Mouse (Mus musculus): ENCODE data around the gene Fuom.
"Not testable (repeated sequence)": the region's sequence is repeated elsewhere in the genome, so short reads cannot be mapped to it uniquely, and the experiment has no call there.

The Fuom gene

GRCm38 (mm10) chr7:140101993-140102860 is at the start of gene Fuom:
Gene Fuom (minus strand): TSS chr7:140102441.
- peak; percentile 84 to 85 for DNase-seq

DNA sequence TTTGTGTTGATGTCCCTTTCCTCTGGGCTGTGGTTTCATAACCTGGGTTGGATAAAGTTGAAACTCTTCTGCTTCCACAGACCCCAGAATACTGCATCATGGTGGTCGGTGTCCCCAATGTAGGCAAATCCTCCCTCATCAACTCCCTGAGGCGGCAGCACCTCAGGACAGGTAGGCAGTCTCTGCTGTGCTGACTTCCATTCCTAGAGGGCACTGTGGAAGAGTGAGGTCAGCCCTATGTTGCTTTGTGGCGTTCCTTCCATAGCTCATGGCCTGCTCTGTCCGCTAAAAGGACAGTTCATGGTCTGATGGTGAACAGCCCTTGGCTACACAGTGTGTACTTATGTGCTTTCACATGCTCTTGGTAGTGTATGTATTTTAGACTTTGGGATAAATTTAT is 42.3 kb upstream of the Fuom start:
- no peak for DNase-seq

DNA sequence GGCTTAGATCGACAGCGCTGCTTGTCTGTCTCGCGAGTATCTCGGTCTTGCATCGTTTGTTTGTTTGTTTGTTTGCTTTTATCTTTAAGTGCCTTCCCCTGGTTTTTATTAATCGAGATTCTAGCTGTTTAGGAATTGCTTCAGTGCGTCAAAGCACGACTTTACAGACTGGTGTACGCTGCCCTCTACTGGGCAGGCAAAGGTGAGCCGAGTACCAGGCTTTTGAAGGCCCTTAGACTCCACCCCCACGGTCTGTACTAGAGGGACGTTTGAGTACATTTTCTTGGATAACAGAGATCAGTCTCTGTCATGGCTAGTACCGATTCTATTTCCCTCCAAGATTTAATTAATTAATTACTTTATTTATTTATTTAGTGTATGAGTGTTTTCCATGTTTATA is 39.1 kb upstream of the Fuom start:
- peak; percentile 78 to 81 for DNase-seq

DNA sequence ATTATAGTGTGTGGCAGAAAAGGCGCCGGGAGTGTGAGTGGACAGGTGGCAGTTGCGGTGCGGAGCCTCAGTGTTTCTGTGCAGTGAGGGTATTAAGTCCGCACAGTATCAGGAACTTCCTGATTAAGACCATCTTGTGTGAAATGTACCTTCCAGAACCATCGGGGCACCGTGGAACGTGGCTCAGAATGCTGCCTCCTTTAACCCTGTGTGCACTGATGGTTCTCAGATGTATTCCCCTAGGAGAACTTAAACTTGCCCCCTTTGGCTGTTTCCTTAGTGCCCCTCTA is 35.7 kb upstream of the Fuom start:
- no peak for DNase-seq

DNA sequence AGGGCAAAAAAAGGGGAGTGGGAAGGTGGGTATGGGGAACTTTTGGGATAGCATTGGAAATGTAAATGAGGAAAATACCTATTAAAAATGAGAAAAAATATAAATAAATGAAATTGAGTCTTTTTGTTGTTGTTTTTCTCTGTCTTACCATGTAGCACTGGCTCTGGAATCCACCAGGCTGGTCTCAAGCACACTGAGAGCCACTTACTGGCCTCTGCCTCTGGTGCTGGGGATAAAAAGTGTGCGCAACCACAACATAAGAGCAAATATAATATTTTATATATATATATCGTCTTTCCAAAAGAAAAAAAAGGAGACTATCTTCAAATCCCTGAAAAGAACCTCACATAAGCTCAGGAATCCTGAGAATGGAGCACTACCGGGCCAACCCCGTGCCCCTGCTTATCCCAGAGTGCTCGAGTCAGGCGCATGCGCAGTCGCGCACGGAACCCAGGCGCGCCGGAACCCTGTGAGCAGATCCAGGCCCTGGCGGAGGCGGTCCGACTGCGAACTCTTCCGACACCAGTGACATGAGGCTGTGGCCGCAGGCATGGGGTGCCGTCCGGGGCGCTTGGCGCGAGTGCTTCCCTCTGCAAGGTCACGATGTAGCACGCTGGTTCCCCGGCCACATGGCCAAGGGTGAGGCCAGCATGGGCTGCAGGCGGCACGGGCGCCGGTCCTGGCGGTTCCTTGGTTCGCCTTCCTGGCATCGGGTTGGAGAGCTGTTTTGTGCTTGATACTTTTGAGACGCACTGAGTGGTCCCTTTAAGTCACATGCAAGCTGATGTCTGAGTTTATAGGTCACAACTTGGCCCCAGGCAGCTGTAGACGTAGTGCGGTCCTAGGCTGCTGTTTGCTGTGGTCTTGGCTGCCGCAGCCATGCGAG is 35.1 kb upstream of the Fuom start, which contains the start of gene Mtg1:
Gene Mtg1, plus strand, starts transcription at position 430 of the 886 bp plus-strand sequence.
- peak; percentile 96 to 98 for DNase-seq

DNA sequence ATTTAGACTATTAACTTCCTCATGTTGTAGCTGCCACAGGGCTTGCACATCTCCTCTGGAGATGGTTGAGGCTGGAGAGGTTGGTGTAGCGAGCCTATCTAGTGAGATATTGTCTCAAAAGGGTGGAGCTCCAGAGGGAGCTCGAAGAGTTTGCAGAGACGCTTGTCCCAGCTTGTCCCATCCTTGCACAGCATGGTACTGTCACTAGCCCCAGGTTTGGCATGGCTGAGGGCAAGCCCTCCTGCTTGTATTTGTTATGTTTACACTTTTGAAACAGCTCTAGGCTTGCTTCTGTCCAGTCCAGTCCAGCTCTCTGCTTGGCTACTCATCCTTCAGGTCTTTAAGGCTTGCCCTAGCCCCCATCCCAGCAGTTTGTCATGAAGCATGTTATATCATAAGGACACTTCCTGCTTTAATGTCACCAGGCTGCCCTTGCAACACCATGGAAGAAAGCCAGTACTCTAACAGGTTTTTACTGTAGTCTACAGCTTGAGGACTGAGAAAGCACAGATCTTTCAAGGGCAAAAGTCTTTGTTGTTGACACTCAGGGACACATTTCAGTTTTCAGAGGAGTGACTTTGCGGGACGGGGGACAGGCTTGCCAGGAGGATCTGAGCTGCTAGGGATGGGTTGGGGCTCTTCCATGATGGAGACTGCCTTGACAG is 33.0 kb upstream of the Fuom start:
- no peak for DNase-seq

GRCm38 (mm10) chr7:140134033-140134432 is 31.8 kb upstream of the Fuom start:
- not testable (repeated sequence) for DNase-seq

- DNase-seq: not testable (repeated sequence)
Observed at GRCm38 (mm10) chr7:140132184-140132583, 29.9 kb upstream of the Fuom start.

- DNase-seq: no peak
Observed at GRCm38 (mm10) chr7:140127911-140128310, 25.7 kb upstream of the Fuom start.

- no peak for DNase-seq
Observed at GRCm38 (mm10) chr7:140126934-140127333, 24.7 kb upstream of the Fuom start.

GRCm38 (mm10) chr7:140126022-140126350 is 23.7 kb upstream of the Fuom start:
- no peak for DNase-seq

- peak; percentile 92 to 95 for DNase-seq
Observed at GRCm38 (mm10) chr7:140125278-140126021, 23.2 kb upstream of the Fuom start.

- no peak for DNase-seq
Observed at GRCm38 (mm10) chr7:140124382-140124781, 22.1 kb upstream of the Fuom start.

DNA sequence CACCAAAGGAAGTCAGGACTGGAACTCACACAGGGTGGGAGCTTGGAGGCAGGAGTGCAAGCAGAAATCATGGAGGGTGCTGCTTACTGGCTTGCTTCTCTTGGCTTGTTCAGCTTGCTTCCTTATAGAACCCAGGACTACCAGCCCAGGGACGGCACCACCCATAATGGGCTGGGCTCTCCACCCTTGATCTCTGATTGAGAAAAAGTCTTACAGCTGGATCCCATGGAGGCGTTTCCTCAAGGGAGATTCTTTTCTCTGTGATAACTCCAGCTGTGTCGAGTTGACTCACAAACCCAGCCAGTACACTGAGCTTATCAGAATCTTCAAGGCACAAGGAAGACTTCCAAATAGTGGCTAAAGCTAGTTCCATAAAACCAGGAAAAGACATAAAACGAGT is 20.5 kb upstream of the Fuom start:
- no peak for DNase-seq

DNA sequence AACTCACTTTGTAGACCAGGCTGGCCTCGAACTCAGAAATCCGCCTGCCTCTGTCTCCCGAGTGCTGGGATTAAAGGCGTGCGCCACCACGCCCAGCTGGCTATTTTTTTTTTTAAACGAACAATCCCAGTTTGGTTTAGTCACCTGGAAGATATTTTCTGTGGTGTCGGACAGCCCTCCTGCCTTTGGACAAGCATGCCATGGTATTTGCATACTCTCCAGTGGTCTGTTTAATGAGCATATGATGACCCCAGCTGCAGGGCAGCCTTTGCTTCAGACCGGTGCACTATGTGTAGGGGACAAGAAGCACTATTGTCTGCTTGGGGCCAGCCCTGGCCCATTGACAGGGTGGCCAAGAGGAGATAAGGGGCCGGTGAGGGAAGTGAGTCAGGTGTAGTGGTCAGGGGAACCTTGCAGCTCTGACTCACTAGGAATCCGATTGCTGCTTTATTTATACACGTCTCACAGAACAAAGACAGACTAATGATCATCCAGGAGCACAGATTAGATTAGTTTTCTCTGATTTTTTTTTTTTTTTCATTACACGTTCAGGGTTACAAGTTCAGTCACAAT is 19.2 kb upstream of the Fuom start:
- no peak for DNase-seq

GRCm38 (mm10) chr7:140120484-140120883 is 18.2 kb upstream of the Fuom start:
- DNase-seq: no peak

DNA sequence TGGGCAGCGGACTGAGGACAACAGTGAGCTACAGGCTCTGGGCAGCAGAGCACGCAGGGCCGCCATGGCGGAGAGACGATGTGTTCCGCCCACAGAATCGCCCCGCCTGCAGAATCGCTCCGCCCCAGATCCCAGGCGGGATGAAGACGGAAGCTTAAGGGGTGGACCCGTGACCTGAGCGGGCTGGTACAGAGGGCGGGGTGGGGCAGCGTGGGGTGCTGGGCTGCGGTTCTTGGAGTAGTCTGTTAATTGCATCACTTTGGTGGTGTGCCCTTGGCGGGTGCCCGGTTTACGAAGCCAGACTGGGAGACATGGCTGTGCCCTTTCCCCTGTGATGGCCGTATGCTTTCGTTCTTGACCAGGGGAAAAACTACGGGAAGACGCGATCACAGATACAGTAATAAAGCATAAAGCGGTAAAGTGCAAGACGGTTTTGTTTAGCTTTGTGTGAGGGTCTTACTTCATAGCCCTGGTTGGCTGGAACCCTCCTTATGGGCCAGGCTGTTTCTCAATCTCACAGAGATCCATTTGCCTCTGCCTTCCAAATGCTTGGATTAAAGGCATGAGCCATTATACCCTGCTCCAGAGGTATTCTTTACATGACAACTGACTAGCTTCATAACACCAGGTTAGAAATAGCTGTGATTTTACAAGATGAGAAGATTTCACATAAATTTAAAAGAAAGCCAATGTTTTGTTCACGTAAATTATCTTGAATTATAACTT is 14.3 kb upstream of the Fuom start, which contains the start of gene Echs1:
Gene Echs1, minus strand, starts transcription at position 148 of the 726 bp plus-strand sequence.
- DNase-seq: peak; percentile 90 to 92

GRCm38 (mm10) chr7:140115583-140116328 is 13.5 kb upstream of the Fuom start, which contains the start of gene Paox:
Gene Paox (plus strand): TSS chr7:140115799.
- DNase-seq: peak in 1 of 2 experiments; percentile 9

DNA sequence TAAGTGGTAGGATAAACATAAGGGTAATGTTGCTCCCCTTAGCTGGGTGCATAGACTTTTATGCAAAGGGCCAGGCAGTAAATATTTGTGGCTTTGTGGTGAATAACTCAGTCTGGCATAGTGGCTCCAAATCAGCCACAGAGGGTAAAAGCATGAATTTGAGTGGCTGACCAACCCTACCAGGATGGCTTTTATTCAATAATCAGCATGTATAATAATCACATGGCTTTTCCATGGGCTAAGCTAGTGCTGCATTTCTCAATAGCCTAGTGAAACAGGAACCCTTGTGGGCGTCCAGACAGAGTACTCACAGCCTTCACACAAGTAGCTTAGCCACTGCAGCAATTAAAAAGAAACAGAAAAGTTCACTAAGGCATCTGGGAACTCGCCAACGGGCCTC is 9.7 kb upstream of the Fuom start:
- no peak for DNase-seq

GRCm38 (mm10) chr7:140104009-140104408 is 1.8 kb upstream of the Fuom start:
- DNase-seq: no peak

DNA sequence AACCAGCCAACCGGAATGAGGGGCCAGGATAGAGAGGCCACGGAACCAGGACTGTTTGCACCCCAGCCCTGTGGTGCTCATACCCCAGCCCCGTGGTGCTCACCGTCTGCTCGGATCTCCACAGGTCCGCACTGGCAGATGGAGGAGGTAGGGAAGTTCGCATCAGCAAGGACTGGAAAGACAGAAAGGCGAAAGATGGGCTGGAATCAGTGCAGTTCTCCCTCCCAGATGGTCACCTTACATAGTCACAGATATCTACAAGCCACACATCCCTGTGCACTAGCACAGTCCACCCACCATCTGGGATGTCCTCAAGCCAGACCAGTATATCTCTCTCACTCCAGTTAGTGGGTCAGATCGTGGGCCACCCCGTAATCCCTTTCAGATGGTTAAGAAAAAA is 743 bp downstream of the Fuom start:
- no peak for DNase-seq
